ENCODE assay signal across 15 mouse cellular contexts in genomic region chr14:21631665-21632200, GRCm38 (mm10).
DNase-seq lines count a peak whose midpoint lies in the region; ATAC-seq and TF ChIP-seq lines count a peak whose summit lies in the region.
"Had no signal": no experiment of that assay in that cellular context is flagged by ENCODE, and none has a peak within 500 bp of the region (broad histone marks: within the 10 kb centered on the region; RNA-seq: fewer than 3 reads in every experiment).

No protein-coding gene starts in this region.

- no peak overlapping the region for H3K4me2 ChIP-seq in forebrain, embryonic 13.5 days
- no peak overlapping the region for H3K4me2 ChIP-seq in hindbrain, embryonic 14.5 days (replicated peaks)
- H3K4me2 ChIP-seq in midbrain, embryonic 15.5 days = no peak overlapping the region
- H3K4me2 ChIP-seq: embryonic facial prominence, embryonic 12.5 days had no signal

- 57% methylated on average over 5 of the region's 5 CpGs for WGBS in forebrain, embryonic 13.5 days
- 62% methylated on average over 5 of the region's 5 CpGs for WGBS in hindbrain, embryonic 14.5 days
- 39% methylated on average over 5 of the region's 5 CpGs for WGBS in midbrain, embryonic 15.5 days
- 54% methylated on average over 5 of the region's 5 CpGs for WGBS in cerebellum, adult 2 months

- peak overlapping the region; percentile 42 for H3K27ac ChIP-seq in forebrain, embryonic 13.5 days
- H3K27ac ChIP-seq in hindbrain, embryonic 14.5 days = peak overlapping the region; percentile 40
- H3K27ac ChIP-seq in midbrain, embryonic 15.5 days = peak overlapping the region; percentile 36
- no peak overlapping the region for H3K27ac ChIP-seq in cerebellum, adult 2 months (ENCODE audit: insufficient read depth, low read length)
- H3K27ac ChIP-seq: embryonic facial prominence, embryonic 12.5 days had no signal

- ATAC-seq in forebrain, embryonic 13.5 days = no peak
- no peak for ATAC-seq in hindbrain, embryonic 14.5 days (ENCODE audit: low FRiP score)
- no peak for ATAC-seq in midbrain, embryonic 15.5 days (replicated peaks)
- ATAC-seq: liver, postnatal 0 days had no signal

- no peak for TF ChIP-seq POLR2A in cerebellum, adult 2 months (IDR thresholded peaks at IDR 0.05; ENCODE audit: borderline replicate concordance, insufficient read depth, low read length)

- H3K9ac ChIP-seq in forebrain, embryonic 13.5 days = no peak overlapping the region
- H3K9ac ChIP-seq in hindbrain, embryonic 14.5 days = no peak overlapping the region
- no peak overlapping the region for H3K9ac ChIP-seq in midbrain, embryonic 15.5 days
- H3K9ac ChIP-seq: embryonic facial prominence, embryonic 12.5 days; liver, postnatal 0 days had no signal

- DNase-seq in gastrocnemius, postnatal 14 days = peak; percentile 26
- no peak for DNase-seq in gastrocnemius, postnatal 36 days
- DNase-seq in hindbrain, embryonic 14.5 days (ENCODE audit: low spot score) = no peak
- no peak for DNase-seq in kidney, adult 8-10 months
- DNase-seq in cerebellum, adult 2 months = no peak
- no peak for DNase-seq in natural killer cell, adult 2 months (ENCODE audit: low spot score in 2 of 2)
- DNase-seq: adrenal gland, postnatal 10 days; heart, postnatal 14 days; kidney, adult 9 months; layer of hippocampus, adult 9-11 months; liver, postnatal 0 days; lung, postnatal 4 days had no signal

- peaks cover 73% of the 10 kb centered on the region for H3K36me3 ChIP-seq in forebrain, embryonic 13.5 days (ENCODE audit: poor library complexity, severe bottlenecking)
- peaks cover 49% of the 10 kb centered on the region for H3K36me3 ChIP-seq in hindbrain, embryonic 14.5 days (replicated peaks; ENCODE audit: control insufficient read depth, insufficient read depth)
- H3K36me3 ChIP-seq in midbrain, embryonic 15.5 days (replicated peaks) = peaks cover 12% of the 10 kb centered on the region; the same call in 1 of the 2 replicates

- TF ChIP-seq CTCF in cerebellum, adult 2 months (IDR thresholded peaks at IDR 0.05; ENCODE audit: borderline replicate concordance, insufficient read depth, low read depth, low read length) = no peak

- no peaks in the 10 kb centered on the region for H3K27me3 ChIP-seq in forebrain, embryonic 13.5 days
- no peaks in the 10 kb centered on the region for H3K27me3 ChIP-seq in hindbrain, embryonic 14.5 days (ENCODE audit: control insufficient read depth, insufficient read depth, low read length)
- no peaks in the 10 kb centered on the region for H3K27me3 ChIP-seq in midbrain, embryonic 15.5 days (replicated peaks)
- no peaks in the 10 kb centered on the region for H3K27me3 ChIP-seq in cerebellum, adult 2 months (ENCODE audit: control insufficient read depth, insufficient read depth, low read length)
- H3K27me3 ChIP-seq: embryonic facial prominence, embryonic 12.5 days had no signal

- intact Hi-C loops in gastrocnemius, postnatal 14 days (cut with DNase I; ENCODE audit: low total_unique reads) = no loop called here
- intact Hi-C loops in gastrocnemius, postnatal 36 days (cut with DNase I) = no loop called here

- H3K4me1 ChIP-seq in forebrain, embryonic 13.5 days = no peaks in the 10 kb centered on the region; the same call in 1 of the 2 replicates
- H3K4me1 ChIP-seq in hindbrain, embryonic 14.5 days (replicated peaks; ENCODE audit: control insufficient read depth, insufficient read depth, low read length) = no peaks in the 10 kb centered on the region
- H3K4me1 ChIP-seq in midbrain, embryonic 15.5 days = peaks cover 16% of the 10 kb centered on the region
- H3K4me1 ChIP-seq in cerebellum, adult 2 months (ENCODE audit: control insufficient read depth, insufficient read depth, low read length) = no peaks in the 10 kb centered on the region

- H3K9me3 ChIP-seq in forebrain, embryonic 13.5 days (replicated peaks) = no peaks in the 10 kb centered on the region
- no peaks in the 10 kb centered on the region for H3K9me3 ChIP-seq in hindbrain, embryonic 14.5 days (ENCODE audit: control insufficient read depth, low read length)
- no peaks in the 10 kb centered on the region for H3K9me3 ChIP-seq in midbrain, embryonic 15.5 days
- H3K9me3 ChIP-seq: embryonic facial prominence, embryonic 12.5 days had no signal

- no peak overlapping the region for H3K4me3 ChIP-seq in forebrain, embryonic 13.5 days
- H3K4me3 ChIP-seq in hindbrain, embryonic 14.5 days (replicated peaks; ENCODE audit: low read length) = no peak overlapping the region
- no peak overlapping the region for H3K4me3 ChIP-seq in midbrain, embryonic 15.5 days
- no peak overlapping the region for H3K4me3 ChIP-seq in cerebellum, adult 2 months (replicated peaks; ENCODE audit: insufficient read depth, low read depth, low read length)
- H3K4me3 ChIP-seq: embryonic facial prominence, embryonic 12.5 days had no signal
